Mouse (Mus musculus) kidney, postnatal 10 days (tissue): ENCODE data around the gene Thap12.

ENCODE experiments used
- DNase-seq: peaks from one replicate; pipeline ENCODE4 v3.0.0; 2021; ENCODE audit warnings: mixed read lengths

Gene Thap12

GRCm38 (mm10) chr7:98763911-98764310 lies 61.0 kb downstream of the Thap12 start:
- DNase-seq = no peak

GRCm38 (mm10) chr7:98767261-98767660 lies 64.4 kb downstream of the Thap12 start:
- DNase-seq = no peak
